Mouse (Mus musculus): Measurements from ENCODE around the gene Cacnb2.

GRCm38 (mm10) chr2:14873701-14874181 is 270.9 kb downstream of the Cacnb2 start:
- TF ChIP-seq CTCF (IDR thresholded peaks at IDR 0.05; ENCODE audit: low read depth, low read length) (no peak), TAL1 (conservative IDR thresholded peaks at IDR 0.05; ENCODE audit: low read depth, low read length) (no peak), GATA1 (IDR thresholded peaks at IDR 0.05; ENCODE audit: borderline replicate concordance, low read length) (no peak)
